Mouse (Mus musculus): ENCODE results near the gene Rps18. TPM values are rescaled to one million over a fixed set of nuclear protein-coding genes. Genes with fewer than 3 reads are reported as not detected.

Rps18 gene
- polyA plus RNA-seq, 1 experiment from 2014 or later: 950 TPM

DNA sequence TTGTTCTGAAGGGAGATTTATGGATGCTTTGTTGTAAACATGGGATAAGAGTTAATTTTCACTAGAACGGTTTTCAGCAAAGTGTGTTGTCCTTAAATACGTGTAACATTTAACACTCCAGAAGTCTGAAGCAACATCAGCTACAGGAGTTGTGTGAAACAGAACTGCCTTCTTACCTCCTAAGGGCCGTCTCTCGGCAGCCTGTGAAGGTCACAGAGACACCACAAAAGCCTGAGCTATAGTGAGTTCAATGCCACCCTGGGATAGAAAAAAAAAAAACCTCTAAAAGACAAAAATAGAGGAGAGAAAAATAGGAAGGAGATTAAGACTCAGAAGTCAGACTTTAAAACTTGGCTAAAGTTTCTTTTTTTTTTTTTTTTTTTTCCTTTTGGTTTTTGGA, 53.7 kb downstream of the Rps18 start:
- H3K4me2 ChIP-seq: no peak overlapping the region
- H3K27ac ChIP-seq: no peak overlapping the region
- 75% methylated on average over 4 of the region's 4 CpGs for WGBS
- ATAC-seq (ENCODE audit: low FRiP score): no peak
- H3K4me3 ChIP-seq: no peak overlapping the region
- H3K36me3 ChIP-seq: no peaks in the 10 kb centered on the region
- H3K4me1 ChIP-seq (replicated peaks): no peaks in the 10 kb centered on the region
- no peaks in the 10 kb centered on the region for H3K27me3 ChIP-seq
- H3K9ac ChIP-seq: no peak overlapping the region
- H3K9me3 ChIP-seq: no peaks in the 10 kb centered on the region

Other genes starting within 250 kb of the Rps18 start
- gene March2, start 237.3 kb downstream of the Rps18 start, polyA plus RNA-seq (2015; fragmentation: Nextera tagmentation; extraction: Ambion mirVana): 68.4 and 69.1 TPM in 2 replicates
- 494 and 549 TPM in 2 replicates for gene Rab11b, start 195.5 kb downstream of the Rps18 start, polyA plus RNA-seq (2015; fragmentation: Nextera tagmentation; extraction: Ambion mirVana)
- gene Angptl4, start 174.2 kb downstream of the Rps18 start, polyA plus RNA-seq (2015; fragmentation: Nextera tagmentation; extraction: Ambion mirVana): 23.5 and 24.7 TPM in 2 replicates
- gene Kank3, start 145.5 kb downstream of the Rps18 start, polyA plus RNA-seq (2015; fragmentation: Nextera tagmentation; extraction: Ambion mirVana): 37.4 and 40.5 TPM in 2 replicates
- 683 and 734 TPM in 2 replicates for gene Rps28, start 131.4 kb downstream of the Rps18 start, polyA plus RNA-seq (2015; fragmentation: Nextera tagmentation; extraction: Ambion mirVana)
- 497 and 540 TPM in 2 replicates for gene Ndufa7, start 131.4 kb downstream of the Rps18 start, polyA plus RNA-seq (2015; fragmentation: Nextera tagmentation; extraction: Ambion mirVana)
- gene Cd320, start 112.9 kb downstream of the Rps18 start, polyA plus RNA-seq (2015; fragmentation: Nextera tagmentation; extraction: Ambion mirVana): 59.0 and 60.3 TPM in 2 replicates
- not detected in 2 replicates for gene Gm7029, start 82.2 kb downstream of the Rps18 start, polyA plus RNA-seq (2015; fragmentation: Nextera tagmentation; extraction: Ambion mirVana)
- gene Kifc1, start 65.3 kb downstream of the Rps18 start, polyA plus RNA-seq (2015; fragmentation: Nextera tagmentation; extraction: Ambion mirVana): 1.8 and 2.1 TPM in 2 replicates
- 0.41 and 0.49 TPM in 2 replicates for gene Platr17, start 50.9 kb downstream of the Rps18 start, polyA plus RNA-seq (2015; fragmentation: Nextera tagmentation; extraction: Ambion mirVana)
- gene Daxx, start 46.6 kb downstream of the Rps18 start, polyA plus RNA-seq (2015; fragmentation: Nextera tagmentation; extraction: Ambion mirVana): 48.1 and 54.6 TPM in 2 replicates
- gene Tapbp, start 40.1 kb downstream of the Rps18 start, polyA plus RNA-seq (2015; fragmentation: Nextera tagmentation; extraction: Ambion mirVana): 26.8 and 29.2 TPM in 2 replicates
- gene Zbtb22, start 40.1 kb downstream of the Rps18 start, polyA plus RNA-seq (2015; fragmentation: Nextera tagmentation; extraction: Ambion mirVana): 16.8 and 18.7 TPM in 2 replicates
- 56.7 and 56.9 TPM in 2 replicates for gene Rgl2, start 26.5 kb downstream of the Rps18 start, polyA plus RNA-seq (2015; fragmentation: Nextera tagmentation; extraction: Ambion mirVana)
- gene Pfdn6, start 15.7 kb downstream of the Rps18 start, polyA plus RNA-seq (2015; fragmentation: Nextera tagmentation; extraction: Ambion mirVana): 186 and 199 TPM in 2 replicates
- gene Wdr46, start 15.3 kb downstream of the Rps18 start, polyA plus RNA-seq (2015; fragmentation: Nextera tagmentation; extraction: Ambion mirVana): 24.3 and 25.2 TPM in 2 replicates
- gene B3galt4, start 4.5 kb downstream of the Rps18 start, polyA plus RNA-seq (2015; fragmentation: Nextera tagmentation; extraction: Ambion mirVana): 12.2 TPM in 2 replicates
- gene Vps52, start 189 bp downstream of the Rps18 start, polyA plus RNA-seq (2015; fragmentation: Nextera tagmentation; extraction: Ambion mirVana): 69.6 and 69.9 TPM in 2 replicates
- 12.2 and 13.0 TPM in 2 replicates for gene H2-K1, start 44.3 kb upstream of the Rps18 start, polyA plus RNA-seq (2015; fragmentation: Nextera tagmentation; extraction: Ambion mirVana)
- 19.2 and 21.5 TPM in 2 replicates for gene Ring1, start 68.7 kb upstream of the Rps18 start, polyA plus RNA-seq (2015; fragmentation: Nextera tagmentation; extraction: Ambion mirVana)
- 62.9 and 65.0 TPM in 2 replicates for gene H2-Ke6, start 72.1 kb upstream of the Rps18 start, polyA plus RNA-seq (2015; fragmentation: Nextera tagmentation; extraction: Ambion mirVana)
- 164 and 172 TPM in 2 replicates for gene Slc39a7, start 75.7 kb upstream of the Rps18 start, polyA plus RNA-seq (2015; fragmentation: Nextera tagmentation; extraction: Ambion mirVana)
- gene Rxrb, start 75.8 kb upstream of the Rps18 start, polyA plus RNA-seq (2015; fragmentation: Nextera tagmentation; extraction: Ambion mirVana): 56.8 and 59.2 TPM in 2 replicates
- gene Col11a2, start 83.4 kb upstream of the Rps18 start, polyA plus RNA-seq (2015; fragmentation: Nextera tagmentation; extraction: Ambion mirVana): 3.2 and 3.8 TPM in 2 replicates
- 0.18 TPM in 1 of 2 replicates, not detected in the other for gene H2-Oa, start 136.3 kb upstream of the Rps18 start, polyA plus RNA-seq (2015; fragmentation: Nextera tagmentation; extraction: Ambion mirVana)
- gene H2-DMa, start 163.5 kb upstream of the Rps18 start, polyA plus RNA-seq (2015; fragmentation: Nextera tagmentation; extraction: Ambion mirVana): 14.4 and 16.9 TPM in 2 replicates
- gene Brd2, start 166.6 kb upstream of the Rps18 start, polyA plus RNA-seq (2015; fragmentation: Nextera tagmentation; extraction: Ambion mirVana): 127 and 129 TPM in 2 replicates
- 0.27 TPM in 2 replicates for gene H2-DMb2, start 187.3 kb upstream of the Rps18 start, polyA plus RNA-seq (2015; fragmentation: Nextera tagmentation; extraction: Ambion mirVana)
- 0.60 and 0.84 TPM in 2 replicates for gene H2-DMb1, start 197.1 kb upstream of the Rps18 start, polyA plus RNA-seq (2015; fragmentation: Nextera tagmentation; extraction: Ambion mirVana)
- gene Tap1, start 231.6 kb upstream of the Rps18 start, polyA plus RNA-seq (2015; fragmentation: Nextera tagmentation; extraction: Ambion mirVana): 1.1 and 1.3 TPM in 2 replicates
- 0.89 and 1.5 TPM in 2 replicates for gene Psmb9, start 231.8 kb upstream of the Rps18 start, polyA plus RNA-seq (2015; fragmentation: Nextera tagmentation; extraction: Ambion mirVana)
- gene Psmb8, start 241.7 kb upstream of the Rps18 start, polyA plus RNA-seq (2015; fragmentation: Nextera tagmentation; extraction: Ambion mirVana): 2.7 and 3.7 TPM in 2 replicates
- 2.1 and 2.2 TPM in 2 replicates for gene Tap2, start 247.5 kb upstream of the Rps18 start, polyA plus RNA-seq (2015; fragmentation: Nextera tagmentation; extraction: Ambion mirVana)

All from hindbrain, embryonic 13.5 days (tissue).